Mouse (Mus musculus): ENCODE measurements around the gene Evpl. TPM values are rescaled to one million over a fixed set of nuclear protein-coding genes. Genes with fewer than 3 reads are reported as not detected.

The Evpl gene
- polyA plus RNA-seq, 1 experiment from 2014 or later, result 2.9 TPM

DNA sequence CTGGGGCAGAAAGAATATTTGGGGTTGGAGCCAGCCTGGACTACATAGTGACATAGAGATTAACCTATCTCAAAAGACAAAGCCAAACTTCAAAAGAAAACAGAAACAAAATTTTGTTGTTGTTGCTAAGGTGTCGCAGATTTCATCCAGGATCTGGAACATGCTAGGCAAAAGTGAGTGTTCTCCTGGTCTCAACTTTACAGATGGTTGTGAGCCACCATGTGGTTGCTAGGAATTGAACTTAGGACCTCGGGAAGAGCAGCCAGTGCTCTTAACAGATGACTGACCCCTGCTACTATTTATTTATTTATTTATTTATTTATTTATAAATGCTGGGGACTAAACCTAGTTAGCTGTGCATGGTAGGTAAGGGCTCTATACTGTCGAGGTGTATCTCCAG lies 41.5 kb downstream of the Evpl start:
- H3K4me2 ChIP-seq (replicated peaks; ENCODE audit: low read depth, low read length), result no peak overlapping the region
- DNase-seq (ENCODE audit: low spot score), result no peak
- WGBS, result 90% methylated on average over 3 of the region's 3 CpGs
- no peaks in the 10 kb centered on the region for H3K27me3 ChIP-seq (replicated peaks; ENCODE audit: insufficient read depth, low read length)
- TF ChIP-seq CTCF (IDR thresholded peaks at IDR 0.05), result no peak
- TF ChIP-seq EP300 (IDR thresholded peaks at IDR 0.05), result no peak
- no peaks in the 10 kb centered on the region for H3K9me3 ChIP-seq (ENCODE audit: low read length)
- H3K9ac ChIP-seq (replicated peaks; ENCODE audit: low read depth), result no peak overlapping the region
- no peak overlapping the region for H3K4me3 ChIP-seq (ENCODE audit: low read depth, low read length)
- H3K36me3 ChIP-seq (ENCODE audit: insufficient read depth, low read length), result no peaks in the 10 kb centered on the region
- no peak overlapping the region for H3K27ac ChIP-seq (ENCODE audit: low read length)
- ATAC-seq, result no peak
- H3K4me1 ChIP-seq (ENCODE audit: insufficient read depth, low read depth, low read length), result peaks cover 7% of the 10 kb centered on the region; the same call in 1 of the 2 replicates

DNA sequence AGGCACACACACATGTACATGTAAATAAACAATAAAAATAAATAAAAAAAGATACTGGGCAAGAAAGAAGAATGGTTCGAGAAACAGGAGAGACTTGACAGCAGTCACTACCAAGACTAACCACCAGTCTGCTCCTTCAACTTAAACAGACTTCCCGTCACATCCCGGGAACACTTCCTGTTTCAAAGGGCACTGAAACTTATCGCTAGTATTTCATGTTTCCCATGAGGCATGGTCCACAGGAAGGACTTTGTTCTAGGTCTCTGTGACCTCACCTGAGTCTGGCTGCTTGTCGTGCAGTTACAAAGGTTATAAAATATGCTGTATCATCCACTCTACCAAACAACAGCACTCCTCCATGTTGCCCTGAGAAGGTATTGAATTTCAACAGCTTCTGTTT lies 42.6 kb downstream of the Evpl start:
- 0 out of 2 replicates have a peak, but pooled peaks cover 4% of the 10 kb centered on the region for H3K36me3 ChIP-seq (ENCODE audit: insufficient read depth, low read length)
- DNase-seq (ENCODE audit: low spot score) (peak; percentile 64), ATAC-seq (no peak)
- TF ChIP-seq CTCF (IDR thresholded peaks at IDR 0.05), result peak; percentile 46
- no peak for TF ChIP-seq EP300 (IDR thresholded peaks at IDR 0.05)
- no peaks in the 10 kb centered on the region for H3K9me3 ChIP-seq (ENCODE audit: low read length)
- H3K4me2 ChIP-seq (replicated peaks; ENCODE audit: low read depth, low read length), result no peak overlapping the region
- H3K27me3 ChIP-seq (replicated peaks; ENCODE audit: insufficient read depth, low read length), result no peaks in the 10 kb centered on the region
- H3K4me1 ChIP-seq (ENCODE audit: insufficient read depth, low read depth, low read length), result peaks cover 7% of the 10 kb centered on the region; the same call in 1 of the 2 replicates
- no peak overlapping the region for H3K9ac ChIP-seq (replicated peaks; ENCODE audit: low read depth)
- H3K4me3 ChIP-seq (ENCODE audit: low read depth, low read length), result no peak overlapping the region
- H3K27ac ChIP-seq (ENCODE audit: low read length), result peak overlapping the region; percentile 39
- WGBS, result 45% methylated on average over 5 of the region's 5 CpGs

DNA sequence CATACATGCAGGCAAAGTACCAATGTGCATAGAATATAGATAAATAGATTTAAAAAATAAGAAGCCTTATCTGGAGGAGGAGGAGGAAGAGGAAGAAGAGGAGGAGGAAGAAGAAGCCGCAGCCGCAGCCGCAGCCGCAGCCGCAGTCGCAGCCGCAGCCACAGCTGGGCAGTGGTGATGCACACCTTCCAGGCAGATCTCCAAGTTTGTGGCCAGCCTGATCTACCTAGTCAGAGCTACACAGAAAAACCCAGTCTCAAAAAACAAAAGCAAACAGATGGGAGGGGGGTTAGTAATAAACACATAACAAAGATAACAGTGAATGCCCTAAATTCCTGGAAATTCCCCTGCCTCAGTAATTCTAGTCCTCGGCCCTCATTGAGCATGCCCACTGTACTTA lies 43.3 kb downstream of the Evpl start:
- Histone ChIP-seq H3K9me3 (ENCODE audit: low read length) (no peaks in the 10 kb centered on the region), H3K4me3 (ENCODE audit: low read depth, low read length) (no peak overlapping the region), H3K36me3 (ENCODE audit: insufficient read depth, low read length) (0 out of 2 replicates have a peak, but pooled peaks cover 5% of the 10 kb centered on the region), H3K27me3 (replicated peaks; ENCODE audit: insufficient read depth, low read length) (no peaks in the 10 kb centered on the region), H3K27ac (ENCODE audit: low read length) (peak overlapping the region; percentile 39; the same call in 1 of the 2 replicates), H3K4me2 (replicated peaks; ENCODE audit: low read depth, low read length) (no peak overlapping the region), H3K4me1 (ENCODE audit: insufficient read depth, low read depth, low read length) (peaks cover 5% of the 10 kb centered on the region; the same call in 1 of the 2 replicates), H3K9ac (replicated peaks; ENCODE audit: low read depth) (no peak overlapping the region)
- ATAC-seq (no peak), DNase-seq (ENCODE audit: low spot score) (no peak)
- WGBS, result 83% methylated on average over 8 of the region's 8 CpGs
- TF ChIP-seq EP300 (IDR thresholded peaks at IDR 0.05) (no peak), CTCF (IDR thresholded peaks at IDR 0.05) (no peak)

DNA sequence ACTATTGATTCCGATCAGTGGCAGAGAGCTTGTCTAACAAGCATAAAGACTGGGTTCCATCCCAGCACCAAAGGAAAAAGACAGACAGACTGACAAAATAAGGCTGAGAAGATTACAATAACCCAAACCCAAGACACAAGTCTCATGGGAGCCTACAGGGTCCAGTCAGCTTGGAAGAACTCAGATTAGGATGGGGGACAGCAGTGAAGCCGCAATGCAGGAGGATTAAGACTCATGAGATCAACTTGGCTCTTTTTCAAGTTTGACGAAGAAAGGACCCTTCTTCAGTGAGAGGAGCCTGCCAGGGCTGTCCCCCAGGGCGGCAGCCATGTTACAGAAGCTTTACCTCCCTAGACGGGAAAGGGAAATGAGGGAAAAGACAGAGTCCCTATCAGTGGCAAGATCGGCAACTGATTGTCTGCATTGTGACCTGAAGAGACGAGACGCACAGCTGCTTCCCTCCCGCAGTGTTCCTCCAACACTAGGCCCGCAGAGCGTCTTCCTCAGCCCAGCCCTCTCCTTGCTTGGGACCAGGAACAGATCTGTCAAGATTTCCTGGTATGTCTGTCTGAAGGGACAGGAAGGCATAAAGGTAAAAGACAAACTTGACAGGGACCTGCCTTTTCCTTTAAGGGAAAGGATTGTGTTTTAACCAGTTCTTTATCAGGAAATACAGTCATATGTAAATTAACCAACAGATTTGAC lies 50.5 kb downstream of the Evpl start:
- Histone ChIP-seq H3K4me1 (ENCODE audit: insufficient read depth, low read depth, low read length) (0 out of 2 replicates have a peak, but pooled peaks cover 5% of the 10 kb centered on the region), H3K4me3 (ENCODE audit: low read depth, low read length) (no peak overlapping the region), H3K9ac (replicated peaks; ENCODE audit: low read depth) (no peak overlapping the region; the same call in 1 of the 2 replicates), H3K27me3 (replicated peaks; ENCODE audit: insufficient read depth, low read length) (no peaks in the 10 kb centered on the region), H3K27ac (ENCODE audit: low read length) (peak overlapping the region; percentile 5; the same call in 1 of the 2 replicates), H3K9me3 (ENCODE audit: low read length) (no peaks in the 10 kb centered on the region), H3K36me3 (ENCODE audit: insufficient read depth, low read length) (0 out of 2 replicates have a peak, but pooled peaks cover 9% of the 10 kb centered on the region), H3K4me2 (replicated peaks; ENCODE audit: low read depth, low read length) (no peak overlapping the region)
- DNase-seq (ENCODE audit: low spot score) (no peak), ATAC-seq (peak; percentile 23; the same call in 1 of the 2 replicates)
- TF ChIP-seq CTCF (IDR thresholded peaks at IDR 0.05) (no peak), EP300 (IDR thresholded peaks at IDR 0.05) (no peak)
- 53% methylated on average over 11 of the region's 11 CpGs for WGBS

DNA sequence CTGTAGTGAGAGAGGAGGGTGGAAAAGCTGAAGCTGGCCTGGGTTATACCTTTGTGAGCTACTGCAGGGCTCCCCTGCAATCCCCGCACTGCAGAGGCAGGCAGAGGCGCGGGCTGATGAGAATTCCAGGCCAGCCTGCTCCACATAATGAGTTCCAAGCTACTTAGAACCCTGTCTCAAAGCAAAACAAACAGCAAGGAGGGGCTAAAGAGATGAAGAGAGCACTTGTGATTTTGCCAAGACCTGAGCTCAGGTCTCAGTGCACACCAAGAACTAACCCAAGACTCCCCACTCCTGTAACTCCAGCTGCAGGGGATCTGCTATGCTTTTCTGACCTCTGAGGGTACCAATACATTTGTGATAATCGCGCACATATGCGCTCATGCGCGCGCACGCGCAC lies 51.5 kb downstream of the Evpl start:
- Histone ChIP-seq H3K9me3 (ENCODE audit: low read length) (no peaks in the 10 kb centered on the region), H3K4me1 (ENCODE audit: insufficient read depth, low read depth, low read length) (0 out of 2 replicates have a peak, but pooled peaks cover 5% of the 10 kb centered on the region), H3K36me3 (ENCODE audit: insufficient read depth, low read length) (0 out of 2 replicates have a peak, but pooled peaks cover 9% of the 10 kb centered on the region), H3K4me3 (ENCODE audit: low read depth, low read length) (no peak overlapping the region), H3K4me2 (replicated peaks; ENCODE audit: low read depth, low read length) (no peak overlapping the region), H3K27me3 (replicated peaks; ENCODE audit: insufficient read depth, low read length) (no peaks in the 10 kb centered on the region), H3K9ac (replicated peaks; ENCODE audit: low read depth) (no peak overlapping the region), H3K27ac (ENCODE audit: low read length) (no peak overlapping the region; the same call in 1 of the 2 replicates)
- TF ChIP-seq EP300 (IDR thresholded peaks at IDR 0.05) (no peak), CTCF (IDR thresholded peaks at IDR 0.05) (no peak)
- ATAC-seq, result peak; percentile 53
- 87% methylated on average over 11 of the region's 11 CpGs for WGBS
- peak; percentile 42 for DNase-seq (ENCODE audit: low spot score)

DNA sequence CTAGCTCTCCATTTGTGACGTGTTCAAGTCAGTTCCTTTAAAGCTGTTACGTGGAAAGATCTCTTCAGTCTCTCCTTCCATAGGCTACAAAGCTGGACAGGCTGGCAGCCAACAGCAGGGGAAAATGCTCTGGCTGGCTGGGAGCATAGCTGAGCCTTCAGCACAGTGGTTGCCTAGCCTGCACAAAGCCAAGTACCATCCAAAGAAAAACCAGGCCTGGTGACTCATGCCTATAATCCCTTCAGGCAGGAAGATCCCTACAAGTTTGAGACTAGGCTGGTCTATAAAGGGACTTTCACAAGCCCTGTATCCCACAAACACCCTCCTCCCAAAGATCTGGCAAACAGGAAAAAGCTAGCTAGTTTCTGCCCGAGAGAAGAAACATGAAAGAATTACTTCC lies 52.0 kb downstream of the Evpl start:
- Histone ChIP-seq H3K4me3 (ENCODE audit: low read depth, low read length) (no peak overlapping the region), H3K9ac (replicated peaks; ENCODE audit: low read depth) (no peak overlapping the region), H3K27ac (ENCODE audit: low read length) (no peak overlapping the region), H3K27me3 (replicated peaks; ENCODE audit: insufficient read depth, low read length) (no peaks in the 10 kb centered on the region), H3K9me3 (ENCODE audit: low read length) (no peaks in the 10 kb centered on the region), H3K36me3 (ENCODE audit: insufficient read depth, low read length) (0 out of 2 replicates have a peak, but pooled peaks cover 9% of the 10 kb centered on the region), H3K4me2 (replicated peaks; ENCODE audit: low read depth, low read length) (no peak overlapping the region), H3K4me1 (ENCODE audit: insufficient read depth, low read depth, low read length) (0 out of 2 replicates have a peak, but pooled peaks cover 5% of the 10 kb centered on the region)
- 64% methylated on average over 3 of the region's 3 CpGs for WGBS
- ATAC-seq (peak; percentile 46; the same call in 1 of the 2 replicates), DNase-seq (ENCODE audit: low spot score) (no peak)
- TF ChIP-seq CTCF (IDR thresholded peaks at IDR 0.05), result no peak
- TF ChIP-seq EP300 (IDR thresholded peaks at IDR 0.05), result no peak

Measured in lung, postnatal 0 days (tissue).